Mouse (Mus musculus) thymus, adult 2 months (tissue): ENCODE results near the gene Kdm5c. TPM values are rescaled to one million over a fixed set of nuclear protein-coding genes. Genes with fewer than 3 reads are reported as not detected.

Experiments used
- DNase-seq: peaks from one replicate; pipeline ENCODE4 v3.0.0; 2021
- H3K27ac ChIP-seq: fragments of 200-500 bp; 2 replicates; pipeline ENCODE4 v1.5.1; 2012; ENCODE audit warnings: low read length, control low read depth; ENCODE audit not compliant: control insufficient read depth, insufficient read depth
- H3K27me3 ChIP-seq: fragments of 200-500 bp; 2 replicates; pipeline ENCODE4 v1.6.1; 2012; ENCODE audit warnings: mild to moderate bottlenecking, low read length, moderate library complexity, mixed read lengths; ENCODE audit not compliant: control insufficient read depth, insufficient read depth
- H3K36me3 ChIP-seq: fragments of 200-500 bp; 2 replicates; pipeline ENCODE4 v1.6.1; 2012; ENCODE audit warnings: mild to moderate bottlenecking, low read length, moderate library complexity; ENCODE audit not compliant: control insufficient read depth, insufficient read depth
- H3K4me1 ChIP-seq: fragments of 200-500 bp; replicated peaks from 2 replicates; pipeline ENCODE4 v1.6.1; 2012; ENCODE audit warnings: low read length; ENCODE audit not compliant: control insufficient read depth, insufficient read depth
- H3K4me3 ChIP-seq: fragments of 200-500 bp; 2 replicates; pipeline ENCODE4 v1.5.1; 2012; ENCODE audit warnings: mild to moderate bottlenecking, low read length, control low read depth, moderate library complexity; ENCODE audit not compliant: control insufficient read depth, insufficient read depth
- CTCF ChIP-seq: fragments of 200-500 bp; IDR thresholded peaks from 2 replicates; pipeline ENCODE4 v1.5.1; 2012; ENCODE audit warnings: mild to moderate bottlenecking, control low read depth, low read length, moderate library complexity, borderline replicate concordance; ENCODE audit not compliant: control insufficient read depth, poor library complexity, insufficient read depth; ENCODE audit errors: extremely low read depth
- POLR2A ChIP-seq: fragments of 200-500 bp; IDR thresholded peaks from 2 replicates; pipeline ENCODE4 v1.6.1; 2012; ENCODE audit warnings: mild to moderate bottlenecking, low read length, control low read depth, moderate library complexity; ENCODE audit not compliant: control insufficient read depth, poor library complexity, insufficient read depth; ENCODE audit errors: extremely low read depth
- WGBS: fragments of 180-500 bp; shearing (Covaris S2); methylation state at CpG from one replicate; pipeline ENCODE4 v1.1.7; 2018; 5-methylcytosine and 5-hydroxymethylcytosine counted together
- polyA plus RNA-seq: library from polyadenylated mRNA; depleted of rRNA; stranded (reverse); fragments of >200 nt; gene quantifications from 2 replicates; pipeline ENCODE4 v1.2.3, GENCODE M21; 2012; rRNA removed

Kdm5c gene
- polyA plus RNA-seq, 1 experiment: 92.5 TPM

DNA sequence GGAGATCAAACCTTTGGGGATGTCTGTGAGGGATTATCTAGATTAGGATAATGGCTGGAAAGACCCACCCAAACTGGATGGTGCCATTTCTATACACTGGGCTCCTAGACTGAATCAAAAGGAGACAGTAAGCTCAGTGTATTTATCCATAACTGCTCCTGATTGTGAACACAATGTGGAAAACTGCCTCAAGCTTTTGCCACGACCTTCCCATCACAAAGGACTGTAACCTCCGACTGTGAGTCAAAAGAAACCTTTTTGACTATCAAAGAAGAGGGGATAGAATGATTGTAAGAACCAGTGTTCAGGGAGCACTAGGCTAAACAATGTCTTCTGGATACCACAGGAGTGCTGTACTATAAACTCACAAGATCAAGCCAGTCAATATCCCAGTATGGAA, 73.4 kb downstream of the Kdm5c start:
- no peak overlapping the region for H3K4me3 ChIP-seq
- 89% methylated on average over 2 of the region's 2 CpGs for WGBS
- H3K36me3 ChIP-seq: no peaks in the 10 kb centered on the region
- H3K27me3 ChIP-seq: no peaks in the 10 kb centered on the region
- no peak for DNase-seq
- H3K27ac ChIP-seq: no peak overlapping the region
- H3K4me1 ChIP-seq: no peaks in the 10 kb centered on the region
- TF ChIP-seq CTCF: no peak
- TF ChIP-seq POLR2A: no peak

DNA sequence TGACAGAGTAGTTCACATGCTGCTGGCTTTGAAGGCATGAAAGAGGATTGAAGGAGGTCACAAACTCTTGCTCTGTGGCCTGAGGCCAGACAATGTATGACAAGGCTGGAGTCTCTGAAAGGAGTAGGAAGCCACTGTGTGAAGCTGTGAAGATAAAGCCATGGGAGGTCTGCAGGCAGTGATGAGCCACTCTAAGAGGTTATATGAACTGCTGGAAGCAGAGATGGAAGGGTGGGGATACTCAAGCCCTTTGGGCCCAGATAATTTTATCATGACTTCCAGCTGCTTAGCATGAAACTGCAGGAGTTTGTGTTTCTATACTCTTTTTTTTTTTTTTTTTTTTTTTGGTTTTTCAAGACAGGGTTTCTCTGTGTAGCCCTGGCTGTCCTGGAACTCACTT, 74.6 kb downstream of the Kdm5c start:
- Histone ChIP-seq H3K36me3 (no peaks in the 10 kb centered on the region), H3K4me1 (no peaks in the 10 kb centered on the region), H3K4me3 (no peak overlapping the region), H3K27me3 (no peaks in the 10 kb centered on the region), H3K27ac (no peak overlapping the region)
- no peak for TF ChIP-seq CTCF
- no peak for DNase-seq

DNA sequence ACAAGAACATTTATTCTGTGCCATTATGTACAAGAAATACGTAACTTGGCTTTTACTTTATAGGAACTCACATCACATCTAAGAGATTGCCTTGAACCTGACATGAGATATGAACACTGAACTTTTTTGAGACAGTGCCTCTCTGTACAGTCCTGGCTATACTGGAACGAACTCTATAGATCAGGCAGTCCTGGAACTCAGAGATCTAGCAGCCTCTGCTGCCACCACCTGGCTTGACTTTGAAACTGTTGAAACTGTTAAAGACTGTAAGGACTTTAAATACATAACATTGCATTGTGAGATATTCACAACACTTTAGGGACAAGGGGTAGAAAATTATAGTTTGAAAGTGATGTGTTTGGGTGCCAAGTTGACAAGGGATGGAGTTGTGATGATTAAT, 75.1 kb downstream of the Kdm5c start:
- no peak overlapping the region for H3K27ac ChIP-seq
- 72% methylated on average over 2 of the region's 2 CpGs for WGBS
- no peaks in the 10 kb centered on the region for H3K4me1 ChIP-seq
- peak; percentile 23 for DNase-seq
- no peaks in the 10 kb centered on the region for H3K27me3 ChIP-seq
- H3K4me3 ChIP-seq: no peak overlapping the region
- no peaks in the 10 kb centered on the region for H3K36me3 ChIP-seq
- TF ChIP-seq POLR2A (no peak), CTCF (no peak)

DNA sequence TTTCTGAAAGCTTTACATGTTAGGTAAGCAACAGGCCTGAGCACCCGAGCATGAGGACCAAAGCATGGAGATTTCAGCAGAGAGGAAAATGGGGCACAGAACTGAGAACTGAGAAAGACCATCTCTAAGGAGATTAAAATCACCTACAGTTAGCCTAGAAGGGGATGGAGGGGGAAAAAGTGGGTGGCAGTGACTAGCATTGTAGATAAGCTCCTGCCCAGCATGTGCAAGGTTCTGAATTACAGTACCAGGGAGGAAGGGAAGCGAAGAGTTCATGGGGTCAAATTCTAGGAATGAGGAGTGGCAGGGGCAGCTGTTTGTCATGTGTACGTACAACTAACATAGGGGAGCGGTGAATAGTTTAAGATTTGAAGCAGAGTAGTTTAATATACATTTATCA, 87.7 kb downstream of the Kdm5c start:
- DNase-seq: no peak
- Histone ChIP-seq H3K27ac (no peak overlapping the region), H3K4me1 (no peaks in the 10 kb centered on the region), H3K36me3 (no peaks in the 10 kb centered on the region), H3K4me3 (no peak overlapping the region), H3K27me3 (no peaks in the 10 kb centered on the region)
- no peak for TF ChIP-seq CTCF
- no peak for TF ChIP-seq POLR2A
- 98% methylated on average over 4 of the region's 4 CpGs for WGBS

DNA sequence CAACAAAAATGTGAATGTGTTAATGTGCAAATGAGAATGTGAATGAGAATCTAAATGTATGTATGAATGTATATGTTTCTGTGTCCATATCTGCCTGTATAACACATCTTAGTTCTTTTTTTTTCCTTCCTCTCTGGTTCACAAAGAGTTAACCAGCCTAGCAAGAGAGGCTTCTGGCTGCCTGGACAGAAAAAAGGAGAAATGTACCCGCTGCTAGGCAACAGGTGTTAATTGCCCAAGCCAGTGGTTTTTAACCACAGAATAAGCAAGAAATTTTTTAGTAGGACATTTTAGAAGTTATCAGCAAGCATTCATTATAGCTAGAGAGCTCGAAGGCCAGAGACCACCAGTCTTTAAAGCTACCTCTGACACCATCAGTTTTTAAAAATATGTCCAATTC, 90.0 kb downstream of the Kdm5c start:
- no peaks in the 10 kb centered on the region for H3K4me1 ChIP-seq
- no peak overlapping the region for H3K27ac ChIP-seq
- no peak for DNase-seq
- H3K4me3 ChIP-seq: no peak overlapping the region
- no peaks in the 10 kb centered on the region for H3K36me3 ChIP-seq
- H3K27me3 ChIP-seq: no peaks in the 10 kb centered on the region
- WGBS: 5% methylated on average over 2 of the region's 2 CpGs
- TF ChIP-seq CTCF: no peak
- TF ChIP-seq POLR2A: no peak

DNA sequence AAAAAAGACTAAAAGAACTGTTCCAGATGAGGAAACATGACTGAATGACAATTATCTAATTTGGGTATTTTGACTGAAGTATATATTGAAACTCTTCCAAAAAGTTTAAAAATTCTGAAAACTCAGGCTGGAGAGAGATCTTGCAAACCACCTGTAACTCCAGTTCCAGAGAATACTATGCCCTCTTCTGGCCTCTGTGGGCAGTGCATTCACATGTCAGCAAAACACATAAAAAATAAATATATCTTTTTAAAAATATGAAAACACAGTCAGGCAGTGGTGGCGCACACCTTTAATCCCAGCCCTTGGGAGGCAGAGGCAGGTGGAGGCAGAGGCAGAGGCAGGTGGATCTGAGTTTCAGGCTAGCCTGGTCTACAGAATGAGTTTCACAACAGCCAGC, 90.8 kb downstream of the Kdm5c start:
- DNase-seq: peak; percentile 10
- no peaks in the 10 kb centered on the region for H3K4me1 ChIP-seq
- WGBS: 94% methylated on average over 1 of the region's 1 CpGs
- TF ChIP-seq POLR2A (no peak), CTCF (no peak)
- no peak overlapping the region for H3K27ac ChIP-seq
- H3K36me3 ChIP-seq: no peaks in the 10 kb centered on the region
- no peaks in the 10 kb centered on the region for H3K27me3 ChIP-seq
- H3K4me3 ChIP-seq: no peak overlapping the region

Other genes with a start within 250 kb of the Kdm5c start
- gene Hsd17b10, start 231.2 kb upstream of the Kdm5c start, polyA plus RNA-seq: 51.3 and 69.7 TPM in 2 replicates
- gene Ribc1, start 216.7 kb upstream of the Kdm5c start, polyA plus RNA-seq: 0.27 and 0.54 TPM in 2 replicates
- gene Smc1a, start 216.6 kb upstream of the Kdm5c start, polyA plus RNA-seq: 47.2 and 49.5 TPM in 2 replicates
- 6.0 and 9.7 TPM in 2 replicates for gene Iqsec2, start 88.8 kb upstream of the Kdm5c start, polyA plus RNA-seq
- gene Kantr, start 94.5 kb downstream of the Kdm5c start, polyA plus RNA-seq: 9.8 and 10.3 TPM in 2 replicates
- 27.1 and 34.6 TPM in 2 replicates for gene Tspyl2, start 109.4 kb downstream of the Kdm5c start, polyA plus RNA-seq
- 0.31 and 1.1 TPM in 2 replicates for gene Gpr173, start 135.7 kb downstream of the Kdm5c start, polyA plus RNA-seq